Mouse (Mus musculus) fat pad, adult 2 months (tissue): ENCODE data around the gene Twf2.

Experiments
- DNase-seq: peaks from one replicate; pipeline ENCODE4 v3.0.0-alpha.2; 2011; ENCODE audit warnings: low read depth, low spot score; ENCODE audit errors: extremely low read depth

Gene Twf2

GRCm38 (mm10) chr9:106210853-106211609 lies 8.1 kb downstream of the Twf2 start:
- no peak for DNase-seq

GRCm38 (mm10) chr9:106211680-106212593 lies 9.0 kb downstream of the Twf2 start:
- no peak for DNase-seq

- no peak for DNase-seq
Observed at GRCm38 (mm10) chr9:106212594-106212981, 9.7 kb downstream of the Twf2 start.

GRCm38 (mm10) chr9:106215341-106216125 lies 12.6 kb downstream of the Twf2 start:
- DNase-seq: no peak

GRCm38 (mm10) chr9:106216971-106217370 lies 14.1 kb downstream of the Twf2 start:
- no peak for DNase-seq

- no peak for DNase-seq
Observed at GRCm38 (mm10) chr9:106220894-106221523, 18.1 kb downstream of the Twf2 start.

GRCm38 (mm10) chr9:106222261-106222851 lies 19.4 kb downstream of the Twf2 start, which contains the start of gene Tlr9:
TSS of gene Tlr9 (plus strand) at chr9:106222598.
- DNase-seq: no peak

- no peak for DNase-seq
Observed at GRCm38 (mm10) chr9:106222994-106223393, 20.1 kb downstream of the Twf2 start.

- DNase-seq: no peak
Observed at GRCm38 (mm10) chr9:106225469-106226150, 22.7 kb downstream of the Twf2 start.

GRCm38 (mm10) chr9:106226151-106226682 lies 23.3 kb downstream of the Twf2 start:
- no peak for DNase-seq

- DNase-seq: no peak
Observed at GRCm38 (mm10) chr9:106227790-106228429, 25.0 kb downstream of the Twf2 start.

- no peak for DNase-seq
Observed at GRCm38 (mm10) chr9:106230051-106230733, 27.3 kb downstream of the Twf2 start.

- no peak for DNase-seq
Observed at GRCm38 (mm10) chr9:106230734-106231106, 27.8 kb downstream of the Twf2 start.

GRCm38 (mm10) chr9:106231220-106231619 lies 28.3 kb downstream of the Twf2 start:
- DNase-seq: no peak

GRCm38 (mm10) chr9:106231816-106232215 lies 28.9 kb downstream of the Twf2 start:
- no peak for DNase-seq

GRCm38 (mm10) chr9:106232956-106233355 lies 30.0 kb downstream of the Twf2 start:
- DNase-seq: no peak

GRCm38 (mm10) chr9:106233953-106234352 lies 31.0 kb downstream of the Twf2 start:
- DNase-seq: no peak

GRCm38 (mm10) chr9:106235194-106235830 lies 32.4 kb downstream of the Twf2 start:
- no peak for DNase-seq
